In genomic region chr10:52417998-52418860, GRCm38 (mm10) we compare ENCODE assay signal across 1 mouse cellular context.
TF ChIP-seq lines count a peak whose summit lies in the region.

No protein-coding gene starts in this region.

TF ChIP-seq in CH12.LX, 34 proteins besides CTCF, POLR2A, EP300 and RAD21 (continued from another document):
- TF ChIP-seq MYC (IDR thresholded peaks at IDR 0.05; ENCODE audit: low read depth, low read length) (0 out of 2 replicates have a peak, but pooled peaks have one; percentile 10), ZC3H11A (IDR thresholded peaks at IDR 0.05; ENCODE audit: low read depth, low read length) (no peak), BHLHE40 (IDR thresholded peaks at IDR 0.05; ENCODE audit: low read depth, low read length) (0 out of 2 replicates have a peak, but pooled peaks have one; percentile 27), MAFK (IDR thresholded peaks at IDR 0.05; ENCODE audit: insufficient replicate concordance, low read length) (no peak)
